Mouse (Mus musculus) liver, adult 10 weeks (tissue): ENCODE measurements around the gene Gm10100. TPM values are rescaled to one million over a fixed set of nuclear protein-coding genes. Genes with fewer than 3 reads are reported as not detected.

ENCODE experiments used
- polyA plus RNA-seq: library from polyadenylated mRNA; stranded (reverse); fragments of 350-450 nt; fragmentation: Illumina TruSeq; extraction: RNeasy Lipid Tissue Mini Kit (QIAGEN cat#74804); gene quantifications from one replicate; pipeline ENCODE4 v1.2.3, GENCODE M21; 2014; ENCODE audit warnings: low read depth, low replicate concordance

The Gm10100 gene
- polyA plus RNA-seq, result not detected

GRCm38 (mm10) chr10:77726186-77726585 lies at the start of gene Gm10100:
Gm10100 (plus strand) TSS chr10:77726486.

GRCm38 (mm10) chr10:77685895-77686664 lies 40.2 kb upstream of the Gm10100 start, which contains the start of gene Tspear:
Tspear (plus strand) TSS chr10:77686569.

GRCm38 (mm10) chr10:77690356-77690807 lies 35.9 kb upstream of the Gm10100 start, which contains the start of gene Gm19402:
Gm19402 (minus strand) TSS chr10:77690757.

GRCm38 (mm10) chr10:77697133-77697532 lies 29.2 kb upstream of the Gm10100 start, which contains the start of gene Gm9508:
Gm9508 (minus strand) TSS chr10:77697233.

GRCm38 (mm10) chr10:77706326-77706725 lies 20.0 kb upstream of the Gm10100 start, which contains the start of gene Gm10272:
Gm10272 (plus strand) TSS chr10:77706626.

GRCm38 (mm10) chr10:77711157-77711556 lies 15.1 kb upstream of the Gm10100 start, which contains the start of gene Gm10024:
Gm10024 (plus strand) TSS chr10:77711457.

GRCm38 (mm10) chr10:77715507-77715906 lies 10.8 kb upstream of the Gm10100 start, which contains the start of gene Gm10142:
Gm10142 (plus strand) TSS chr10:77715807.

GRCm38 (mm10) chr10:77720299-77720698 lies 6.0 kb upstream of the Gm10100 start, which contains the start of gene Krtap12-1:
Krtap12-1 (plus strand) TSS chr10:77720599.

GRCm38 (mm10) chr10:77741924-77742688 lies 15.8 kb downstream of the Gm10100 start, which contains the start of gene Gm18596:
Gm18596 (minus strand) TSS chr10:77742638.

GRCm38 (mm10) chr10:77751254-77751653 lies 25.0 kb downstream of the Gm10100 start, which contains the start of gene Gm9736:
Gm9736 (minus strand) TSS chr10:77751354.

GRCm38 (mm10) chr10:77759582-77759981 lies 33.3 kb downstream of the Gm10100 start, which contains the start of gene Gm3233:
Gm3233 (minus strand) TSS chr10:77759682.

GRCm38 (mm10) chr10:77771225-77771624 lies 44.9 kb downstream of the Gm10100 start, which contains the start of gene Gm3238:
Gm3238 (minus strand) TSS chr10:77771325.

Other genes starting within 250 kb of the Gm10100 start
- gene Fam207a, start 210.7 kb upstream of the Gm10100 start, polyA plus RNA-seq, result 1.5 TPM
- gene Itgb2, start 196.2 kb upstream of the Gm10100 start, polyA plus RNA-seq, result 1.2 TPM
- 158 TPM for gene Pttg1ip, start 144.8 kb upstream of the Gm10100 start, polyA plus RNA-seq
- 72.2 TPM for gene Sumo3, start 120.4 kb upstream of the Gm10100 start, polyA plus RNA-seq
- not detected for gene Gm49325, start 120.3 kb upstream of the Gm10100 start, polyA plus RNA-seq
- 10.8 TPM for gene Ube2g2, start 104.2 kb upstream of the Gm10100 start, polyA plus RNA-seq
- gene Tspear, start 39.9 kb upstream of the Gm10100 start, polyA plus RNA-seq, result not detected
- gene Gm19402, start 35.7 kb upstream of the Gm10100 start, polyA plus RNA-seq, result not detected
- not detected for gene Gm9508, start 29.3 kb upstream of the Gm10100 start, polyA plus RNA-seq
- not detected for gene Gm10272, start 19.9 kb upstream of the Gm10100 start, polyA plus RNA-seq
- not detected for gene Gm10024, start 15.0 kb upstream of the Gm10100 start, polyA plus RNA-seq
- gene Gm10142, start 10.7 kb upstream of the Gm10100 start, polyA plus RNA-seq, result not detected
- gene Krtap12-1, start 5.9 kb upstream of the Gm10100 start, polyA plus RNA-seq, result not detected
- gene Gm18596, start 16.2 kb downstream of the Gm10100 start, polyA plus RNA-seq, result not detected
- not detected for gene Gm9736, start 24.9 kb downstream of the Gm10100 start, polyA plus RNA-seq
- gene Gm3233, start 33.2 kb downstream of the Gm10100 start, polyA plus RNA-seq, result not detected
- not detected for gene Gm3238, start 44.8 kb downstream of the Gm10100 start, polyA plus RNA-seq
- not detected for gene Gm7138, start 50.5 kb downstream of the Gm10100 start, polyA plus RNA-seq
- not detected for gene Gm3250, start 56.1 kb downstream of the Gm10100 start, polyA plus RNA-seq
- gene Gm7137, start 61.7 kb downstream of the Gm10100 start, polyA plus RNA-seq, result not detected
- gene Gm9639, start 68.6 kb downstream of the Gm10100 start, polyA plus RNA-seq, result not detected
- not detected for gene Gm19668, start 72.6 kb downstream of the Gm10100 start, polyA plus RNA-seq
- not detected for gene Gm9507, start 85.4 kb downstream of the Gm10100 start, polyA plus RNA-seq
- gene Gm2696, start 88.2 kb downstream of the Gm10100 start, polyA plus RNA-seq, result not detected
- not detected for gene Krtap10-4, start 100.6 kb downstream of the Gm10100 start, polyA plus RNA-seq
- not detected for gene Krtap10-10, start 109.5 kb downstream of the Gm10100 start, polyA plus RNA-seq
- gene Gm36176, start 120.3 kb downstream of the Gm10100 start, polyA plus RNA-seq, result not detected
- gene Gm10318, start 126.4 kb downstream of the Gm10100 start, polyA plus RNA-seq, result not detected
- not detected for gene Gm3285, start 135.5 kb downstream of the Gm10100 start, polyA plus RNA-seq
- 15.8 TPM for gene Lrrc3, start 176.1 kb downstream of the Gm10100 start, polyA plus RNA-seq
- 1.7 TPM for gene Trpm2, start 244.1 kb downstream of the Gm10100 start, polyA plus RNA-seq